Mouse (Mus musculus) heart, adult 2 months (tissue): ENCODE results near the gene Tgfb1.

Experiments used
- CTCF ChIP-seq: fragments of 200-600 bp; IDR thresholded peaks from 2 replicates; pipeline ENCODE4 v1.8.1; 2022; ENCODE audit warnings: antibody characterized with exemption, mild to moderate bottlenecking, moderate library complexity
- POLR2A ChIP-seq: fragments of 200-500 bp; IDR thresholded peaks from 2 replicates; pipeline ENCODE4 v1.6.1; 2011; ENCODE audit warnings: mild to moderate bottlenecking, low read depth, low read length, control low read depth; ENCODE audit not compliant: insufficient read depth

GRCm38 (mm10) chr7:25644136-25644535 is 42.7 kb upstream of the Tgfb1 start:
- TF ChIP-seq POLR2A (no peak), CTCF (no peak)
